Mouse (Mus musculus): Measurements from ENCODE around the gene Adgra1.

The Adgra1 gene

GRCm38 (mm10) chr7:139850152-139850551 lies 16.2 kb downstream of the Adgra1 start:
- no peak for DNase-seq (ENCODE audit: low spot score in 2 of 2)

GRCm38 (mm10) chr7:139850677-139851076 lies 16.7 kb downstream of the Adgra1 start:
- DNase-seq (ENCODE audit: low spot score in 2 of 2), result no peak

GRCm38 (mm10) chr7:139851098-139851497 lies 17.1 kb downstream of the Adgra1 start:
- DNase-seq (ENCODE audit: low spot score in 2 of 2), result no peak

GRCm38 (mm10) chr7:139855261-139855660 lies 21.3 kb downstream of the Adgra1 start:
- no peak for DNase-seq (ENCODE audit: low spot score in 2 of 2)

GRCm38 (mm10) chr7:139861411-139861810 lies 27.4 kb downstream of the Adgra1 start:
- peak in 1 of 2 experiments; percentile 38 for DNase-seq (ENCODE audit: low spot score in 2 of 2)

GRCm38 (mm10) chr7:139863076-139863475 lies 29.1 kb downstream of the Adgra1 start:
- DNase-seq (ENCODE audit: low spot score in 2 of 2), result no peak

- no peak for DNase-seq (ENCODE audit: low spot score in 2 of 2)
Observed at GRCm38 (mm10) chr7:139864253-139864652, 30.3 kb downstream of the Adgra1 start.

- DNase-seq (ENCODE audit: low spot score in 2 of 2), result no peak
Observed at GRCm38 (mm10) chr7:139864871-139865270, 30.9 kb downstream of the Adgra1 start.

- DNase-seq (ENCODE audit: low spot score in 2 of 2), result no peak
Observed at GRCm38 (mm10) chr7:139871014-139871413, 37.0 kb downstream of the Adgra1 start.

- DNase-seq (ENCODE audit: low spot score in 2 of 2), result no peak
Observed at GRCm38 (mm10) chr7:139877167-139877792, 43.3 kb downstream of the Adgra1 start.

- no peak for DNase-seq (ENCODE audit: low spot score in 2 of 2)
Observed at GRCm38 (mm10) chr7:139878122-139878521, 44.1 kb downstream of the Adgra1 start.

- DNase-seq (ENCODE audit: low spot score in 2 of 2), result no peak
Observed at GRCm38 (mm10) chr7:139878621-139879020, 44.6 kb downstream of the Adgra1 start.

- no peak for DNase-seq (ENCODE audit: low spot score in 2 of 2)
Observed at GRCm38 (mm10) chr7:139883545-139883944, 49.6 kb downstream of the Adgra1 start.

GRCm38 (mm10) chr7:139891779-139892178 lies 57.8 kb downstream of the Adgra1 start:
- no peak for DNase-seq (ENCODE audit: low spot score in 2 of 2)

GRCm38 (mm10) chr7:139894655-139895557 lies 60.9 kb downstream of the Adgra1 start, which contains the start of gene Kndc1:
Kndc1 (plus strand) TSS chr7:139894696.
- no peak for DNase-seq (ENCODE audit: low spot score in 2 of 2)

- no peak for DNase-seq (ENCODE audit: low spot score in 2 of 2)
Observed at GRCm38 (mm10) chr7:139896271-139896670, 62.3 kb downstream of the Adgra1 start.

GRCm38 (mm10) chr7:139896796-139897195 lies 62.8 kb downstream of the Adgra1 start:
- no peak for DNase-seq (ENCODE audit: low spot score in 2 of 2)

GRCm38 (mm10) chr7:139898606-139899005 lies 64.6 kb downstream of the Adgra1 start:
- DNase-seq (ENCODE audit: low spot score in 2 of 2), result no peak

GRCm38 (mm10) chr7:139899505-139899904 lies 65.5 kb downstream of the Adgra1 start:
- no peak for DNase-seq (ENCODE audit: low spot score in 2 of 2)

- no peak for DNase-seq (ENCODE audit: low spot score in 2 of 2)
Observed at GRCm38 (mm10) chr7:139900456-139900855, 66.5 kb downstream of the Adgra1 start.

GRCm38 (mm10) chr7:139900896-139901295 lies 66.9 kb downstream of the Adgra1 start:
- no peak for DNase-seq (ENCODE audit: low spot score in 2 of 2)

GRCm38 (mm10) chr7:139901981-139902380 lies 68.0 kb downstream of the Adgra1 start:
- no peak for DNase-seq (ENCODE audit: low spot score in 2 of 2)

GRCm38 (mm10) chr7:139905261-139905660 lies 71.3 kb downstream of the Adgra1 start:
- DNase-seq (ENCODE audit: low spot score in 2 of 2), result no peak

All from urinary bladder, postnatal 4 days (tissue).